Mouse (Mus musculus): Measurements from ENCODE around the gene Ndufab1. TPM values are rescaled to one million over a fixed set of nuclear protein-coding genes. Genes with fewer than 3 reads are reported as not detected.

Ndufab1 gene
- polyA plus RNA-seq, 1 experiment from 2014 or later, result 993 TPM

GRCm38 (mm10) chr7:122048191-122048590, 53.5 kb downstream of the Ndufab1 start:
- Histone ChIP-seq H3K27ac (ENCODE audit: low read length) (no peak overlapping the region), H3K9me3 (ENCODE audit: control insufficient read depth, low read length) (no peaks in the 10 kb centered on the region), H3K4me3 (ENCODE audit: low read length) (no peak overlapping the region), H3K27me3 (replicated peaks; ENCODE audit: control insufficient read depth, insufficient read depth, low read length) (no peaks in the 10 kb centered on the region), H3K36me3 (ENCODE audit: control insufficient read depth, insufficient read depth, low read length) (no peaks in the 10 kb centered on the region), H3K9ac (ENCODE audit: low read depth, low read length) (no peak overlapping the region), H3K4me2 (ENCODE audit: low read depth, low read length) (no peak overlapping the region), H3K4me1 (ENCODE audit: control insufficient read depth, insufficient read depth, low read length) (peaks cover 11% of the 10 kb centered on the region)
- 91% methylated on average over 9 of the region's 9 CpGs for WGBS
- no peak for ATAC-seq

GRCm38 (mm10) chr7:122046813-122047212, 54.9 kb downstream of the Ndufab1 start:
- Histone ChIP-seq H3K4me3 (ENCODE audit: low read length) (no peak overlapping the region), H3K9me3 (ENCODE audit: control insufficient read depth, low read length) (no peaks in the 10 kb centered on the region), H3K4me2 (ENCODE audit: low read depth, low read length) (no peak overlapping the region), H3K9ac (ENCODE audit: low read depth, low read length) (no peak overlapping the region), H3K36me3 (ENCODE audit: control insufficient read depth, insufficient read depth, low read length) (no peaks in the 10 kb centered on the region), H3K4me1 (ENCODE audit: control insufficient read depth, insufficient read depth, low read length) (peaks cover 11% of the 10 kb centered on the region), H3K27me3 (replicated peaks; ENCODE audit: control insufficient read depth, insufficient read depth, low read length) (no peaks in the 10 kb centered on the region), H3K27ac (ENCODE audit: low read length) (peak overlapping the region; percentile 55)
- WGBS, result 67% methylated on average over 2 of the region's 2 CpGs
- ATAC-seq, result peak; percentile 72

GRCm38 (mm10) chr7:122045711-122046110, 56.0 kb downstream of the Ndufab1 start:
- H3K9ac ChIP-seq (ENCODE audit: low read depth, low read length), result no peak overlapping the region
- no peaks in the 10 kb centered on the region for H3K9me3 ChIP-seq (ENCODE audit: control insufficient read depth, low read length)
- ATAC-seq, result no peak
- WGBS, result 74% methylated on average over 1 of the region's 1 CpGs
- no peak overlapping the region for H3K4me3 ChIP-seq (ENCODE audit: low read length)
- peaks cover 11% of the 10 kb centered on the region for H3K4me1 ChIP-seq (ENCODE audit: control insufficient read depth, insufficient read depth, low read length)
- H3K27me3 ChIP-seq (replicated peaks; ENCODE audit: control insufficient read depth, insufficient read depth, low read length), result no peaks in the 10 kb centered on the region
- H3K36me3 ChIP-seq (ENCODE audit: control insufficient read depth, insufficient read depth, low read length), result 0 out of 2 replicates have a peak, but pooled peaks cover 3% of the 10 kb centered on the region
- no peak overlapping the region for H3K4me2 ChIP-seq (ENCODE audit: low read depth, low read length)
- peak overlapping the region; percentile 55 for H3K27ac ChIP-seq (ENCODE audit: low read length)

- ATAC-seq, result peak; percentile 49
Observed at GRCm38 (mm10) chr7:122045181-122045634, 56.5 kb downstream of the Ndufab1 start.

GRCm38 (mm10) chr7:122044106-122044505, 57.6 kb downstream of the Ndufab1 start:
- peaks cover 11% of the 10 kb centered on the region for H3K4me1 ChIP-seq (ENCODE audit: control insufficient read depth, insufficient read depth, low read length)
- WGBS, result 77% methylated on average over 8 of the region's 8 CpGs
- ATAC-seq, result peak; percentile 51
- H3K9me3 ChIP-seq (ENCODE audit: control insufficient read depth, low read length), result no peaks in the 10 kb centered on the region
- H3K36me3 ChIP-seq (ENCODE audit: control insufficient read depth, insufficient read depth, low read length), result 0 out of 2 replicates have a peak, but pooled peaks cover 3% of the 10 kb centered on the region
- H3K9ac ChIP-seq (ENCODE audit: low read depth, low read length), result no peak overlapping the region
- no peaks in the 10 kb centered on the region for H3K27me3 ChIP-seq (replicated peaks; ENCODE audit: control insufficient read depth, insufficient read depth, low read length)
- peak overlapping the region; percentile 42; the same call in 1 of the 2 replicates for H3K27ac ChIP-seq (ENCODE audit: low read length)
- H3K4me2 ChIP-seq (ENCODE audit: low read depth, low read length), result no peak overlapping the region
- no peak overlapping the region for H3K4me3 ChIP-seq (ENCODE audit: low read length)

More at GRCm38 (mm10) chr7:122045181-122045634, 56.5 kb downstream of the Ndufab1 start:
- Histone ChIP-seq H3K27me3 (replicated peaks; ENCODE audit: control insufficient read depth, insufficient read depth, low read length) (no peaks in the 10 kb centered on the region), H3K4me3 (ENCODE audit: low read length) (no peak overlapping the region), H3K4me1 (ENCODE audit: control insufficient read depth, insufficient read depth, low read length) (peaks cover 11% of the 10 kb centered on the region), H3K4me2 (ENCODE audit: low read depth, low read length) (no peak overlapping the region), H3K36me3 (ENCODE audit: control insufficient read depth, insufficient read depth, low read length) (0 out of 2 replicates have a peak, but pooled peaks cover 3% of the 10 kb centered on the region), H3K9me3 (ENCODE audit: control insufficient read depth, low read length) (no peaks in the 10 kb centered on the region), H3K9ac (ENCODE audit: low read depth, low read length) (no peak overlapping the region), H3K27ac (ENCODE audit: low read length) (0 out of 2 replicates have a peak overlapping the region, but pooled peaks have one; percentile 2)
- 63% methylated on average over 4 of the region's 4 CpGs for WGBS

Other genes starting within 250 kb of the Ndufab1 start
- 0.13 and 0.20 TPM in 2 replicates for gene Scnn1b, start 236.8 kb downstream of the Ndufab1 start, polyA plus RNA-seq (2015; fragmentation: Nextera tagmentation; extraction: Ambion mirVana)
- gene Cog7, start 120.2 kb downstream of the Ndufab1 start, polyA plus RNA-seq (2015; fragmentation: Nextera tagmentation; extraction: Ambion mirVana), result 22.1 and 25.6 TPM in 2 replicates
- 118 and 132 TPM in 2 replicates for gene Gga2, start 80.7 kb downstream of the Ndufab1 start, polyA plus RNA-seq (2015; fragmentation: Nextera tagmentation; extraction: Ambion mirVana)
- gene Ubfd1, start 34.7 kb downstream of the Ndufab1 start, polyA plus RNA-seq (2015; fragmentation: Nextera tagmentation; extraction: Ambion mirVana), result 39.5 and 45.3 TPM in 2 replicates
- 19.4 and 20.7 TPM in 2 replicates for gene Ears2, start 34.6 kb downstream of the Ndufab1 start, polyA plus RNA-seq (2015; fragmentation: Nextera tagmentation; extraction: Ambion mirVana)
- gene Palb2, start 31.1 kb upstream of the Ndufab1 start, polyA plus RNA-seq (2015; fragmentation: Nextera tagmentation; extraction: Ambion mirVana), result 9.1 and 10.8 TPM in 2 replicates
- 117 and 122 TPM in 2 replicates for gene Dctn5, start 31.2 kb upstream of the Ndufab1 start, polyA plus RNA-seq (2015; fragmentation: Nextera tagmentation; extraction: Ambion mirVana)
- 103 and 117 TPM in 2 replicates for gene Plk1, start 57.6 kb upstream of the Ndufab1 start, polyA plus RNA-seq (2015; fragmentation: Nextera tagmentation; extraction: Ambion mirVana)
- 8.5 and 9.4 TPM in 2 replicates for gene Ern2, start 84.3 kb upstream of the Ndufab1 start, polyA plus RNA-seq (2015; fragmentation: Nextera tagmentation; extraction: Ambion mirVana)
- gene Chp2, start 117.6 kb upstream of the Ndufab1 start, polyA plus RNA-seq (2015; fragmentation: Nextera tagmentation; extraction: Ambion mirVana), result 9.6 and 10.1 TPM in 2 replicates
- 4.1 and 7.2 TPM in 2 replicates for gene Prkcb, start 186.9 kb upstream of the Ndufab1 start, polyA plus RNA-seq (2015; fragmentation: Nextera tagmentation; extraction: Ambion mirVana)